Mouse (Mus musculus) kidney, adult 2 months (tissue): ENCODE results near the gene Lgi4.

Experiments used
- CTCF ChIP-seq: fragments of 200-500 bp; conservative IDR thresholded peaks from 2 replicates; pipeline ENCODE4 v1.5.1; 2011; ENCODE audit warnings: low read depth, mild to moderate bottlenecking, control low read depth, low read length, moderate library complexity, mixed read lengths; ENCODE audit not compliant: insufficient read depth, insufficient read length
- POLR2A ChIP-seq: fragments of 200-500 bp; IDR thresholded peaks from one replicate; pipeline ENCODE4 v1.6.1; 2011; ENCODE audit warnings: low read depth, low read length, control low read depth

DNA sequence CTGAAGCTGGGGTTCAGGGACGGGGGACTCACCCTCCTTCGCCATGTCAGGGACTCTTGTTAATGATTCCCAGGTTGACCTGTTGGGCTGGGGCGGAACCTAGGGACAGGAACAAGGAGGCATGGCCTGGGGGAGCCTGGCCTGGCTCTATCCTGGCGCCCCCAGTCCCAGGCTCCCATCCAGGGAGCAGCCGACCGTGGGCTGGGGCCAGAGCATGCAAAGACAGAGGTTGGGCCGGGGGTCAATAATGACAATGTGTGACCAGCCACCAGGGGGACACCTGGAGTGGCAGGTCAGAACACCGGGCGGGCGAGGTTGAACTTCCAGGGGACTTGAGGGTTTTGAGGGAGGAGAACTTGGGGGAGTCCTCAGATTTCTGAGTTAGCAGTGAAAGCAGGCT lies 55.5 kb downstream of the Lgi4 start:
- TF ChIP-seq CTCF (no peak), POLR2A (no peak)
